Mouse (Mus musculus): ENCODE results near the gene Dusp7. TPM values are rescaled to one million over a fixed set of nuclear protein-coding genes. Genes with fewer than 3 reads are reported as not detected.

Gene Dusp7
- polyA plus RNA-seq, 1 experiment = 129 TPM

GRCm38 (mm10) chr9:106351178-106351577 lies 17.3 kb upstream of the Dusp7 start:
- H3K4me1 ChIP-seq (ENCODE audit: control insufficient read depth, insufficient read depth, low read length) = peaks cover 47% of the 10 kb centered on the region
- TF ChIP-seq POLR2A (IDR thresholded peaks at IDR 0.05; ENCODE audit: borderline replicate concordance, low read depth, low read length) (no peak), CTCF (IDR thresholded peaks at IDR 0.05; ENCODE audit: low read depth, low read length) (no peak)
- H3K4me3 ChIP-seq (ENCODE audit: insufficient read depth, low read length) = no peak overlapping the region
- no peak overlapping the region for H3K27ac ChIP-seq (ENCODE audit: insufficient read depth, low read depth, low read length)

- Histone ChIP-seq H3K27ac (ENCODE audit: insufficient read depth, low read depth, low read length) (peak overlapping the region; percentile 94), H3K4me1 (ENCODE audit: control insufficient read depth, insufficient read depth, low read length) (peaks cover 61% of the 10 kb centered on the region), H3K4me3 (ENCODE audit: insufficient read depth, low read length) (no peak overlapping the region)
- TF ChIP-seq POLR2A (IDR thresholded peaks at IDR 0.05; ENCODE audit: borderline replicate concordance, low read depth, low read length) (no peak), CTCF (IDR thresholded peaks at IDR 0.05; ENCODE audit: low read depth, low read length) (no peak)
Observed at GRCm38 (mm10) chr9:106353779-106354178, 14.7 kb upstream of the Dusp7 start.

DNA sequence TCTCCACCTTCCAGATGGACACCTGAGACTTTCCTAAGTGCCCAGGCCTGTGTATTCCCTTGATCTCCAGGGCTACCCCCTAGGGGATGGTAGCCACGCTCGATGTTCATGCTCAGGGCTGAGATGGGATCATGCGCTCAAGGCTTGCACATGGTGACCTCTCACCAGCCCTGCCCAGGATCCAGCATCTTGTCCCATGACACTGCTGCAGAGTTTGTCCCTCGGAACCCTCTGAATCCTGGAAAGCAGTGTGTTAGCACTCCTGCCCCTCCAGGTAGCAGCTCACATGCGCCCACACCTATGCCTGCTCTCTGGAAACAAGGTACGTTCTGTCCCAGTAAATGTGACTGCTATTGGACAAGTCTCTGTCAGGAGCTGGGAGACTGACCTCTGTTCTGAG lies 13.6 kb upstream of the Dusp7 start:
- peaks cover 61% of the 10 kb centered on the region for H3K4me1 ChIP-seq (ENCODE audit: control insufficient read depth, insufficient read depth, low read length)
- H3K27ac ChIP-seq (ENCODE audit: insufficient read depth, low read depth, low read length) = peak overlapping the region; percentile 94
- no peak for TF ChIP-seq POLR2A (IDR thresholded peaks at IDR 0.05; ENCODE audit: borderline replicate concordance, low read depth, low read length)
- no peak for TF ChIP-seq CTCF (IDR thresholded peaks at IDR 0.05; ENCODE audit: low read depth, low read length)
- H3K4me3 ChIP-seq (ENCODE audit: insufficient read depth, low read length) = no peak overlapping the region

DNA sequence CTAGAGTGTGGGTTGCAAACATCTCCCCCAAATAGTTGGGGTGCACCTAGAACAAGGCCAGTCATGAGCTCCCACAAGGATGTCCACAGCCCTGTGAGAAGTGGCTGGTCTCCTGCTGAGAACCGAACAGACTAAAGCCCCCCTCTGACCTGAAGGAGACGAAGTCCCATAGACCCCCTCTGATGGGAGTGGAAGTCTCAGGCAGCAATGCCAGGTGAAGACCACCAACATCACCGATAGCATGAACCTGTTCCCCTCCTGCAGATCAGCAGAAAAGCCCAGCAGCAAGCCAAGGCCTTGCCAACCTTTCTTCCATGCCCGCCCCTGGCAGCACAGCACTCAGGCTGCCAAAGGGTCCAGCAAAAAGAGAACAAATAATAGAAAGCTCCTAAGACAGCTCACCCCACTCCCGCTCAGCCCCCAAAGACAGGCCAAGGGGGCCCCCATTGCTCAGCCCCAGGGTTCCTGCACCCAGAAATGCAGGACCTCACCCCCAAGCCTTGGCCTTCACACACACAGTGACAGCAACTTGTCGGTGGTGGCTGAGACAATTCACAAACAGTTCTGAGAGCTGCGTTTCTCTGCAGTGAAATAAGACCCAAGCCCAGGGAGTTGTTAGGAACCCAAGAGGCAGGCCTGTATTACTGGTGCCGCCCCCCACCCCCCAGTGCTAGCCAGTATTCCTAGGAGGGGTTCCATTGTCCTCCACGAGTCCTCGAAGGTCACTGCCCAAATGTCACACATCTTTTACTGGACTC lies 13.0 kb upstream of the Dusp7 start:
- TF ChIP-seq CTCF (IDR thresholded peaks at IDR 0.05; ENCODE audit: low read depth, low read length) (no peak), POLR2A (IDR thresholded peaks at IDR 0.05; ENCODE audit: borderline replicate concordance, low read depth, low read length) (no peak)
- no peak overlapping the region for H3K4me3 ChIP-seq (ENCODE audit: insufficient read depth, low read length)
- peak overlapping the region; percentile 94; the same call in 1 of the 2 replicates for H3K27ac ChIP-seq (ENCODE audit: insufficient read depth, low read depth, low read length)
- peaks cover 67% of the 10 kb centered on the region for H3K4me1 ChIP-seq (ENCODE audit: control insufficient read depth, insufficient read depth, low read length)

- H3K4me3 ChIP-seq (ENCODE audit: insufficient read depth, low read length) = no peak overlapping the region
- peaks cover 69% of the 10 kb centered on the region for H3K4me1 ChIP-seq (ENCODE audit: control insufficient read depth, insufficient read depth, low read length)
- no peak overlapping the region for H3K27ac ChIP-seq (ENCODE audit: insufficient read depth, low read depth, low read length)
- TF ChIP-seq POLR2A (IDR thresholded peaks at IDR 0.05; ENCODE audit: borderline replicate concordance, low read depth, low read length) = no peak
- no peak for TF ChIP-seq CTCF (IDR thresholded peaks at IDR 0.05; ENCODE audit: low read depth, low read length)
Observed at GRCm38 (mm10) chr9:106355975-106356286, 12.5 kb upstream of the Dusp7 start.

- peaks cover 72% of the 10 kb centered on the region for H3K4me1 ChIP-seq (ENCODE audit: control insufficient read depth, insufficient read depth, low read length)
- TF ChIP-seq POLR2A (IDR thresholded peaks at IDR 0.05; ENCODE audit: borderline replicate concordance, low read depth, low read length) (no peak), CTCF (IDR thresholded peaks at IDR 0.05; ENCODE audit: low read depth, low read length) (no peak)
- no peak overlapping the region for H3K4me3 ChIP-seq (ENCODE audit: insufficient read depth, low read length)
- peak overlapping the region; percentile 45 for H3K27ac ChIP-seq (ENCODE audit: insufficient read depth, low read depth, low read length)
Observed at GRCm38 (mm10) chr9:106356323-106356844, 12.0 kb upstream of the Dusp7 start.

- TF ChIP-seq CTCF (IDR thresholded peaks at IDR 0.05; ENCODE audit: low read depth, low read length) (no peak), POLR2A (IDR thresholded peaks at IDR 0.05; ENCODE audit: borderline replicate concordance, low read depth, low read length) (no peak)
- no peak overlapping the region for H3K4me3 ChIP-seq (ENCODE audit: insufficient read depth, low read length)
- H3K4me1 ChIP-seq (ENCODE audit: control insufficient read depth, insufficient read depth, low read length) = peaks cover 73% of the 10 kb centered on the region
- peak overlapping the region; percentile 45 for H3K27ac ChIP-seq (ENCODE audit: insufficient read depth, low read depth, low read length)
Observed at GRCm38 (mm10) chr9:106357167-106357566, 11.3 kb upstream of the Dusp7 start.

- H3K4me3 ChIP-seq (ENCODE audit: insufficient read depth, low read length) = no peak overlapping the region
- TF ChIP-seq POLR2A (IDR thresholded peaks at IDR 0.05; ENCODE audit: borderline replicate concordance, low read depth, low read length) = no peak
- H3K27ac ChIP-seq (ENCODE audit: insufficient read depth, low read depth, low read length) = no peak overlapping the region
- peaks cover 64% of the 10 kb centered on the region for H3K4me1 ChIP-seq (ENCODE audit: control insufficient read depth, insufficient read depth, low read length)
Observed at GRCm38 (mm10) chr9:106359297-106359696, 9.1 kb upstream of the Dusp7 start.

- Histone ChIP-seq H3K27ac (ENCODE audit: insufficient read depth, low read depth, low read length) (no peak overlapping the region), H3K4me3 (ENCODE audit: insufficient read depth, low read length) (no peak overlapping the region), H3K4me1 (ENCODE audit: control insufficient read depth, insufficient read depth, low read length) (peaks cover 62% of the 10 kb centered on the region)
- TF ChIP-seq CTCF (IDR thresholded peaks at IDR 0.05; ENCODE audit: low read depth, low read length) (no peak), POLR2A (IDR thresholded peaks at IDR 0.05; ENCODE audit: borderline replicate concordance, low read depth, low read length) (no peak)
Observed at GRCm38 (mm10) chr9:106361140-106361539, 7.3 kb upstream of the Dusp7 start.

GRCm38 (mm10) chr9:106365333-106365732 lies 3.1 kb upstream of the Dusp7 start:
- H3K27ac ChIP-seq (ENCODE audit: insufficient read depth, low read depth, low read length) = peak overlapping the region; percentile 90
- TF ChIP-seq CTCF (IDR thresholded peaks at IDR 0.05; ENCODE audit: low read depth, low read length) = no peak
- TF ChIP-seq POLR2A (IDR thresholded peaks at IDR 0.05; ENCODE audit: borderline replicate concordance, low read depth, low read length) = no peak
- H3K4me3 ChIP-seq (ENCODE audit: insufficient read depth, low read length) = no peak overlapping the region
- peaks cover 51% of the 10 kb centered on the region for H3K4me1 ChIP-seq (ENCODE audit: control insufficient read depth, insufficient read depth, low read length)
